Mouse (Mus musculus): ENCODE data around the gene Ptpn18.
A peak's percentile ranks its signal among the peaks of the same experiment; 100 is the strongest.

The Ptpn18 gene

GRCm38 (mm10) chr1:34465445-34465844, 5.9 kb downstream of the Ptpn18 start:
- DNase-seq (ENCODE audit: low spot score) = no peak

DNA sequence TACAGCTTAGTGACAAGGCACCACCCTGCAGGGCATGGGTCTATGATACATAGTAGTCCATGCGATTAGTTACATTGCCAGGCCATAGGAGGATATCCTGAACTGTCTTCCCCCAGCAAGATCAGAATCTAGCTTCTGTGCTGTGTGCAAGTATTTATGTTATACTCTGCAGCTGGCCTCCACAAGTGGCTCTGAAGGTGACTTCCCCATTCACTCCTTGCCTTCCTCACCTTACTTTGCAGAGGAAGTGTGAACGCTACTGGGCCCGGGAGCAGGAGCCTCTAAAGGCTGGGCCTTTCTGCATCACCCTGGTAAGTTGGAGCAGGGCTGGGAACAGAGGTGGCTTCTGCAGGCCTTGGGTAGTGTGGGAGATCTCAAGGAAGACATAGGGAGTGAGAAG, 8.5 kb downstream of the Ptpn18 start:
- DNase-seq (ENCODE audit: low spot score) = no peak

- DNase-seq (ENCODE audit: low spot score) = no peak
Observed at GRCm38 (mm10) chr1:34468500-34468899, 8.9 kb downstream of the Ptpn18 start.

GRCm38 (mm10) chr1:34469801-34470200, 10.2 kb downstream of the Ptpn18 start:
- no peak for DNase-seq (ENCODE audit: low spot score)

- peak; percentile 57 for DNase-seq (ENCODE audit: low spot score)
Observed at GRCm38 (mm10) chr1:34472427-34473300, 13.1 kb downstream of the Ptpn18 start.

DNA sequence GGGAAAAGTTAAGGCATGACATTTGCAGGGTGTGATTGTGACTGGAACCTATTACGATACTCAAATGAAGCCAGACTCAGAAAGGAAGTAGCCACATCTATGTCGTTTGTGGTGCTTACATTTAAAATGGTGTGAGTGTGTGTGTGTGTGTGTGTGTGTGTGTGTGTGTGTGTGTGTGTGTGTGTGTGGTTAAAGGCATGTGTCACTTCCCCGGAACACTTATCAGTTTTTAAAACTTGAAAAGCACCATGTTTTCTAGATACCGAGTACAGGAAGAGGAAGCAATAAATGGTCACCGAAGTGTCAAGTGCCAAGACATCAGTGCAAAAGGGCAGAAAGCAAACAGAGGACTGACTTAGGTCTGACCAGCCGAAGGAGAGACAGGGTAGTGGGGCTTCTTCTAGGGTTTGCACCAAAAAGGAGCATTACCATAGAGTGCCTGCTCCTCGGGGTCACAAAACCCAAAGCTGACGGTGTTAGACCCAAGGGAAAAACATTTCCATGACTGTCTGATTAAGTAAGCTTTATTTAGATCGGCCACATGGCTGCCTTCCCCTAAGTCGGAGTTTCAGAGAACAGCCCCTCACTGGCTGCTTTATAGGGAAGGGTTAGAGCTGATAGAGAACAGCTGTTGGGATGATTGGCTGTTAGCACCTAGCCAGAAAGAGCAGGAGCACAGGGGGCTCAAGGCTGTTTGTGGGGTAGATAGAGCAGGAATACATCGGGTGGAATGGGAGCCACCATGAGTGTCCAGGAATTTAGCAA, 19.5 kb downstream of the Ptpn18 start:
- DNase-seq (ENCODE audit: low spot score) = no peak

DNA sequence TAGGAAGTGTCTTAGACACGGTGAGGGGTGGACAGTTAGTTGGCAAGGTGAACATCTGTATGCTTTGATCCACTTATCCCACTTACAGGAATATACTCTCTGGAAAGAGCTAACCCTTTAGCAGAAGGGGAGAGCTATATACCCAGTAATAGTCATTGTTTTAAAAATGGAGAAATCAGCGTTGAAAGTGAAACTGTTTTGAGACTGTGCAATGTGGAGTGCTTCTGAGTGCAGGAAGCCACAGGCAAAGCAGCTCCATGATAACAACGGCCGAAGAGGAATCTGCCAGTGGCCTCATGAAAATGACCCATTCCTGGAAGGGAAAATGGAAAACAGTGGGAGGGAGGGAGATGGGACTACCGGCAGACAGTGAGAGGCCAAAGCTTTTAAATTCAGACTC, 21.2 kb downstream of the Ptpn18 start:
- DNase-seq (ENCODE audit: low spot score) = no peak

DNA sequence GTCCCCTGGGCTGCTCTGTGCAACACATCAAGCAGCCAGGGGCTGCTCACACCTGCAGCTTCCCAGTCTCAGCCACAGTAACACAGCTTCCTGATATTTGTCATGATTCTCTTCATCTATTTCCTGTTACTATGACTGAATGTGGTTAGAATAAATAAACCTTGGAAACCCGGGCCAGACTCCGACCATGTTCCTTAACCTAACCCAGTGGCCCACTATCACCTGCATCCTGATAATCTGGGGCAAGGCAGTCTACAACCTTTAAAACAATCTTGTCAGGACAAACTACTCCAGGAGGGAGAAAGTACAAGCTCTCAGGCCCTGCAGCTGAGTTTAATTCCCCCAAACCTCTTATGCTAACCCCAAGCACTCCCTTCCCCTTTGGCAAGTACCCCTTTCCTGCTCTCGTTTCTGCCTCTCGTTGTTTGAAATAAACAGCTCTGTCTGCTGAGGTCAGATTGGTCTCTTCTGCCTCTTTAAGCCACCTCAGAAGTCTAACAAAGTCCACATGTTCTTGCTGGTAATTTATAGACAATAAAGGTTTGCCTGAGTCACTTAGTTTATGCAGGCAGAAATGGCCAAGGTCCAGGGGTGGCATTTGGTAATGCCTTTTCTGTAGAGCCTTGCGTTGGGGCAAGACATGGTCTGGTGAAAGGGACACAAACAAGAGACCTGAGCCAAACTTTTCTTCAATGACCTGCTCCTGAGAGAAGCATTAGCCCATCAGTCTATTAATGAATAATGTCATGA, 22.5 kb downstream of the Ptpn18 start:
- DNase-seq (ENCODE audit: low spot score) = no peak

- DNase-seq (ENCODE audit: low spot score) = no peak
Observed at GRCm38 (mm10) chr1:34484470-34484869, 24.9 kb downstream of the Ptpn18 start.

DNA sequence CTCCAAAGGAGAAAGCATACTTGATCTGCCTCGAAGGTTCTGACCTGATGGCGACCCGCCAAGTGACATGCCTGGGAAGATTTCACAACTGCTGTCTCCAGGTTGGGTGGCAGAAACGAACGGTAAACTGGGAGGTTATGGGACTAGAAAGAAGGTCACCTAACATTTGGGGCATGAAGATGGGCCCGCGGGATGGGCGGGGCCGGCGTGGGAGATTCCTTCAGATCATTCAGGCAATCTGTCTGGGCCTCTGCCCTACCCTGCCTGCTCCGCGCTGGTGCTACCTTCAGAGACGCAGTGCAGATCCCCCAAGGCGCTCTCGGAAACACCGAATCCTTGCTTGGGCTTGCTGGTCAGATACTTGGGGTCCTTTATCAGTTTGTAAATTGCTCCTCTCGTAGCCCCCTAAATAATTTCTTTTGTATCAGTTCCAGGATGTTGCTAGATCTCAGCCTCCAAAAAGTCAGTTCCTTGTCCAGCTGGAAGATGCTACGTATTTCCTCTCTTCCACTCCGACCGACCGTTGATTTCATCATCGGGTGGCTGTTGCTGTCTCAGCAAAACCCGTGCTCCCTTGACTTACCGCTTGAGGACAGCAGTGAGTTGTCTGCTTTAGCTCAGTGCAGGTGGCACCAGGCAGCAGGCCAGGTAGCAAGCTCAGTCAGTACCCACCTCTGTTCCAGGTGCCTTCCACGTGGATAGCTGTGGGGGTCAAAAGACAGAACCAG, 26.1 kb downstream of the Ptpn18 start:
- DNase-seq (ENCODE audit: low spot score) = peak; percentile 68

GRCm38 (mm10) chr1:34487383-34487782, 27.8 kb downstream of the Ptpn18 start:
- no peak for DNase-seq (ENCODE audit: low spot score)

DNA sequence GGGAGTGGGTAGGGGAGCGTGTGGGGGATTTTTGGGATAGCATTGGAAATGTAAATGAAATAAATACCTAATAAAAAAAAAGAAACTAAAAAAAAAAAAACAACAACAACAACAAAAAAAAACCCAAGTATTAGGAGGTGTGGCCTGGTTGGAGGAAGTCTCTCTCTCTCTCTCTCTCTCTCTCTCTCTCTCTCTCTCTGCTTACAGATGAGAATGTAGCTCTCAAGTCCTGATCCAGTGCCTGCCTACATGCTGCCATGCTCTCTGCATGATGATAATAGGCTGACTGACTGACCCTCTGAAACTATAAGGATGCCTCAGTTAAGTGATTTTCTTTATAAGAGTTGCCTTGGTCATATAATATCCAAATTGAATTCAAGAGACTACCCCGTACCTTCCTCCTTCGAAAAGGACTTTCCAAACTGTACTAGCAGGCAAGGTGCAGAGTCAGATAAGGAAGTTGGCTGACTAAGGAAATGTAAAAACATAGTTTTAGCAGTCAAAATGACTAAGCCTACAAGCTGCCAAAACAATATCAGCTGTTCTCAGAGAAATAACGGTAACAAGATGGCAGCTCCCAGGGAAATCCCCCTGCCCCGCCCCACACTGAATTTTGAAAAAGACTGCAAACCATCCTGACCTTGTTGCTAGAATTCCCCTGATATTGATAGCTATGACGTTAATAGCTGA, 30.4 kb downstream of the Ptpn18 start:
- no peak for DNase-seq (ENCODE audit: low spot score)

DNA sequence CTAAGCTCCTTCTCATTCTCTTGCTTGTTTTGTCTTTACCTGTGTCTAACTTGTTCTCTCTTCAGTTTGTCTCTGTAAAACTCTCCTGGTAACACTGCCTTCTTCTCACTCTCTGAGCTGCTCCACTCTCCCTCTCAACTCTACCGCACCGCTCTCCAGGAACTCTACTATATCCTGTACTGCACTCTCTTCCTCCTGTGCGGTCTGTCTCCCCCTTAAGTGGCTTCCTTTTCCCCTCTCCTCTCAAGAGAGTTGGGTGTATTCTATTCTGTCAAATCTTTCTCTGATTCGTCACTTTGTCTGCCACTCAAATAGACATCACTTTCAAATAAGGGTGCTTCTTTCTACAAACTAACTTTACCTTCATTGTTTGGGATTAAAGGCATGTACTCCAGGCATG, 31.9 kb downstream of the Ptpn18 start:
- DNase-seq (ENCODE audit: low spot score) = no peak

GRCm38 (mm10) chr1:34502991-34503390, 43.4 kb downstream of the Ptpn18 start:
- no peak for DNase-seq (ENCODE audit: low spot score)

- no peak for DNase-seq (ENCODE audit: low spot score)
Observed at GRCm38 (mm10) chr1:34505307-34505706, 45.7 kb downstream of the Ptpn18 start.

DNA sequence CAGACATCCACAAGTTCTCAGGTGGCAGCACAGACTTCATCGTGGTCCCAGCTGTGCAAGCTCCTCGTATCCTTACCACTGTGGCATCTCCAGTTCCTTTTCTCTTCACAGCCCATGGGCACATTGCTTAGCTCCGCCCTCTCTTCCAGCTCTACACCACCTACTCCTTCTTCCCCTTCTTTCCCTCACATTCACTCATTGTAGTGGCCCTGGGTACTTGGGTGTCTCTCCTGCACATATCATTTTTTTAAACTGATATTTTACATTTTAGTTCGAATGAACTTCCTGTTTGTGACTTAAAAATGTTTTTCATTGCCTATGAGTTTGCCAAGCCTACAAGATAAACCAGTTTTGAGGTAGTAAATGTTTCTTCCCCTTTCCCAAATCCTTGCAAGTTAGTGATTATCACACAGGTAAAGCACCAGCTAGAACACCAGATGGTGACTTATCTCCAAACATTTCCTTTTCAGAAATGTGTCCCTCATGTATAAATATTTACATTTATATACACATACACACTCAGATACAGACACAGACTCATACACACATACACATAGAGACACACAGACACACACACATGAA, 46.5 kb downstream of the Ptpn18 start:
- DNase-seq (ENCODE audit: low spot score) = no peak

DNA sequence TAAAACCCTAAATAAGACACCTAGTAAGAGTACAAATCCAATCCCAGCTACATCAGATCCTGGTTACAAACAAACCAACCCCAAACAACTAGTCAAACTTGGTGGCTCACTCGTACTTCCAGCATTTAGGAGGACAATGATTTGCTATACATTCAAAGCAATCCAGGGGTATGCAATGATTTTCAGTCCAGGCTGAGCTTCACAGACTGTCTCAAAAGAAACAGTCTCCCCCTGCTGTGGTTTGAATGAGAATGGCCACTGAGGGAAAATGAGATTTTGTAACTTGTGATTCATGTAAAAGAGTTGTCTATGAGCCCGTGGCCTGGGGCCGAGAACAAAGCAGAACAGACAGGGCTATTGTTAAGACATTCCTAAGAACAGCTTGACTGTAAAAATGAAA, 48.4 kb downstream of the Ptpn18 start:
- no peak for DNase-seq (ENCODE audit: low spot score)

DNA sequence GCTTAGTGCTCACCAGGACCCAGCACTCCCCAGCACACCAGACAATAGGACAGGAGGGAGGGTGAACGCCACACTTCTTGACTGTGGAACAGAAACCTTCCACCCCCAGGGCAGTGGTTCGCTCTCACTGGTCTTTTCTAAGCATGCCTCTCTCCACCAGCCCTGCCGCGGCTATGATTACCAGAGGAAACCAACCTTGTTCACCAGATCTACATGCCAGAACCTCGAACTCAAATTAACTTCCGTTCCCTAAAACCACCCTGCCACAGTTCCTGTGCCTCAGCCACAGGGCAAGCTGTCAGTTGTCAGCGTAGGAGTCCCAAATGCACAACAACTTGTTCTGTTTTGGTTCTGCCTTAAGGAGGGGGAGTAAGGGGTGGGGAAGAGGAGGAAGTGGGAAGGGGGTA, 51.0 kb downstream of the Ptpn18 start:
- peak; percentile 46 for DNase-seq (ENCODE audit: low spot score)

DNA sequence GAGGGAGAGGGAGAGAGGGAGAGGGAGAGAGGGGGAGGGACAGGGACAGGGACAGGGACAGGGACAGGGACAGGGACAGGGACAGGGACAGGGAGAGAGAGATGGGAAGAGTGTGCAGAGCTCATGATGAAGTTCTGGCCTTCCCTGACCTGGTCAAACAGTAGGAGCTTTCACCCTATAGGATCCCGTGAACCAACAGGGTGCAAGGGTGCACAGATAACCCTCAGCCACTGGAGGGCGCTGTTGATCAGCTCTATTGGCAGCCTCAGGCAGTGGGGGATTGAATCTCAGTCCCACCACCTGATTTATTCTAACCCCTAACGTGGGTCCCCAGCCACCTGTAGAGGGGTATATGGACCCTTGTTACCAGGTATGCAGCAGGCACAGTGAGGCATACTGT, 51.5 kb downstream of the Ptpn18 start:
- DNase-seq (ENCODE audit: low spot score) = peak; percentile 29

- no peak for DNase-seq (ENCODE audit: low spot score)
Observed at GRCm38 (mm10) chr1:34513068-34513467, 53.5 kb downstream of the Ptpn18 start.

- DNase-seq (ENCODE audit: low spot score) = no peak
Observed at GRCm38 (mm10) chr1:34516595-34516994, 57.0 kb downstream of the Ptpn18 start.
